Mouse (Mus musculus) kidney, embryonic 14.5 days (tissue): ENCODE measurements around the gene Hipk2. TPM values are rescaled to one million over a fixed set of nuclear protein-coding genes. Genes with fewer than 3 reads are reported as not detected.
A peak's percentile ranks its signal among the peaks of the same experiment; 100 is the strongest.

ENCODE experiments used
- ATAC-seq: fragments of 200-750 bp; cut with Nextera tagmentation; 2 replicates; pipeline ENCODE4 v1.8.0; 2017; ENCODE audit warnings: moderate number of reproducible peaks, mild to moderate bottlenecking, moderate TSS enrichment, moderate library complexity; ENCODE audit not compliant: low FRiP score, low TSS enrichment
- H3K27ac ChIP-seq: fragments of 300-500 bp; sonication (generic); 2 replicates; pipeline ENCODE4 v1.5.1; 2014; ENCODE audit warnings: low read depth, mild to moderate bottlenecking, low read length, moderate library complexity, mixed read lengths
- H3K27me3 ChIP-seq: fragments of 300-500 bp; sonication (generic); 2 replicates; pipeline ENCODE4 v1.6.1; 2014; ENCODE audit warnings: mild to moderate bottlenecking, low read length; ENCODE audit not compliant: control insufficient read depth, insufficient read depth
- H3K36me3 ChIP-seq: fragments of 300-500 bp; sonication (generic); 2 replicates; pipeline ENCODE4 v1.6.1; 2014; ENCODE audit warnings: low read length, mixed read lengths; ENCODE audit not compliant: control insufficient read depth, insufficient read depth
- H3K4me1 ChIP-seq: fragments of 300-500 bp; sonication (generic); 2 replicates; pipeline ENCODE4 v1.6.1; 2014; ENCODE audit warnings: low read length, mixed read lengths; ENCODE audit not compliant: control insufficient read depth, insufficient read depth
- H3K4me2 ChIP-seq: fragments of 300-500 bp; sonication (generic); replicated peaks from 2 replicates; pipeline ENCODE4 v1.6.1; 2014; ENCODE audit warnings: low read depth, mild to moderate bottlenecking, low read length
- H3K4me3 ChIP-seq: fragments of 300-500 bp; sonication (generic); 2 replicates; pipeline ENCODE4 v1.5.1; 2014; ENCODE audit warnings: mild to moderate bottlenecking, low read length
- H3K9ac ChIP-seq: fragments of 300-500 bp; sonication (generic); 2 replicates; pipeline ENCODE4 v1.6.1; 2014; ENCODE audit warnings: low read depth, mild to moderate bottlenecking, low read length, moderate library complexity
- H3K9me3 ChIP-seq: fragments of 300-500 bp; sonication (generic); 2 replicates; pipeline ENCODE4 v1.6.1; 2016; ENCODE audit warnings: low read length; ENCODE audit not compliant: control insufficient read depth
- WGBS: fragments of 180-500 bp; shearing (Covaris S2); extraction: QIAGEN DNeasy Blood & Tissue Kit; methylation state at CpG from one replicate; pipeline ENCODE4 v1.1.7; 2014; 5-methylcytosine and 5-hydroxymethylcytosine counted together
- polyA plus RNA-seq: library from polyadenylated mRNA; unstranded; fragments of >200 nt; fragmentation: Nextera tagmentation; extraction: Ambion mirVana; gene quantifications from 2 replicates; pipeline ENCODE4 v1.2.1, GENCODE M21; 2014

Gene Hipk2
- polyA plus RNA-seq, 1 experiment from 2014 or later, result 33.6 TPM

GRCm38 (mm10) chr6:38875258-38876070, 501 bp downstream of the Hipk2 start, which contains the start of gene Tbxas1:
TSS of gene Tbxas1 (plus strand) at chr6:38875404.
- peak; percentile 79 for ATAC-seq
- 1% methylated on average over 66 of the region's 77 CpGs for WGBS

GRCm38 (mm10) chr6:38874565-38875257, 1.3 kb downstream of the Hipk2 start:
- no peak for ATAC-seq
- H3K4me3 ChIP-seq, result peak overlapping the region; percentile 99
- H3K9me3 ChIP-seq, result no peaks in the 10 kb centered on the region
- peaks cover 22% of the 10 kb centered on the region for H3K4me1 ChIP-seq
- under 1% methylated on average over 23 of the region's 23 CpGs for WGBS
- H3K9ac ChIP-seq, result peak overlapping the region; percentile 99
- H3K27me3 ChIP-seq, result no peaks in the 10 kb centered on the region; the same call in 1 of the 2 replicates
- H3K36me3 ChIP-seq, result peaks cover 8% of the 10 kb centered on the region; the same call in 1 of the 2 replicates
- H3K4me2 ChIP-seq, result peak overlapping the region; percentile 69
- peak overlapping the region; percentile 93 for H3K27ac ChIP-seq

More at GRCm38 (mm10) chr6:38875258-38876070, 501 bp downstream of the Hipk2 start, which contains the start of gene Tbxas1:
- H3K9ac ChIP-seq, result peak within 1 kb of the TSS; percentile 99
- H3K9me3 ChIP-seq, result no peaks in the 10 kb centered on the region
- H3K27me3 ChIP-seq, result no peaks in the 10 kb centered on the region; the same call in 1 of the 2 replicates
- H3K4me1 ChIP-seq, result peaks cover 16% of the 10 kb centered on the region
- peak within 1 kb of the TSS; percentile 69 for H3K4me2 ChIP-seq
- H3K27ac ChIP-seq, result peak within 1 kb of the TSS; percentile 93
- peak within 1 kb of the TSS; percentile 99 for H3K4me3 ChIP-seq
- peaks cover 4% of the 10 kb centered on the region; the same call in 1 of the 2 replicates for H3K36me3 ChIP-seq

DNA sequence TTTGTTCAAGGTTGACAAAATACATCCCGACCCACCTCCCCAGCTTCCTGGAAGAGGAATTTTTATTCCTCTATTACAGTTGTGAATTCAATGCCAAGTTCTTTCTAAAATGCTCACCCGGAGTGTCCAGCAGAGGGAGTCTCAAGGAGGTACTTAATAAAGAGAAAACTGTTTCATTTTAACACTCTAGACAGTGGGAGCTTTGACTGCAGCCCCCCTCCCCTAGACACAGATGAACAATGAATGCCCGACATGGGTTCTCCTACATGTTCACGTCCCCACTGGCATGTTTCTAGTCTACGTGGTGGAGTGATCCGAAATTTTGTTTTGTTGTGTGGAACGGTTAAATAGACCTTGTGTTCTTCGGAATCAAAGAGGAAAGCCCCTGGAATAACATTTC, 1.9 kb downstream of the Hipk2 start:
- peak overlapping the region; percentile 99 for H3K9ac ChIP-seq
- peaks cover 8% of the 10 kb centered on the region; the same call in 1 of the 2 replicates for H3K36me3 ChIP-seq
- H3K4me2 ChIP-seq, result peak overlapping the region; percentile 69
- peaks cover 22% of the 10 kb centered on the region for H3K4me1 ChIP-seq
- H3K9me3 ChIP-seq, result no peaks in the 10 kb centered on the region
- peak overlapping the region; percentile 93; the same call in 1 of the 2 replicates for H3K27ac ChIP-seq
- H3K4me3 ChIP-seq, result peak overlapping the region; percentile 99
- 13% methylated on average over 8 of the region's 8 CpGs for WGBS
- no peaks in the 10 kb centered on the region; the same call in 1 of the 2 replicates for H3K27me3 ChIP-seq
- no peak for ATAC-seq

GRCm38 (mm10) chr6:38873316-38873715, 2.6 kb downstream of the Hipk2 start:
- H3K4me1 ChIP-seq, result peaks cover 22% of the 10 kb centered on the region
- peak overlapping the region; percentile 69 for H3K4me2 ChIP-seq
- 76% methylated on average over 1 of the region's 1 CpGs for WGBS
- no peaks in the 10 kb centered on the region for H3K9me3 ChIP-seq
- peak overlapping the region; percentile 99; the same call in 1 of the 2 replicates for H3K4me3 ChIP-seq
- no peak for ATAC-seq
- H3K36me3 ChIP-seq, result peaks cover 8% of the 10 kb centered on the region; the same call in 1 of the 2 replicates
- H3K9ac ChIP-seq, result peak overlapping the region; percentile 99
- H3K27ac ChIP-seq, result no peak overlapping the region
- H3K27me3 ChIP-seq, result no peaks in the 10 kb centered on the region

- H3K4me1 ChIP-seq, result peaks cover 24% of the 10 kb centered on the region; the same call in 1 of the 2 replicates
These were observed 4.9 kb downstream of the Hipk2 start for GRCm38 (mm10) chr6:38871051-38871450.

DNA sequence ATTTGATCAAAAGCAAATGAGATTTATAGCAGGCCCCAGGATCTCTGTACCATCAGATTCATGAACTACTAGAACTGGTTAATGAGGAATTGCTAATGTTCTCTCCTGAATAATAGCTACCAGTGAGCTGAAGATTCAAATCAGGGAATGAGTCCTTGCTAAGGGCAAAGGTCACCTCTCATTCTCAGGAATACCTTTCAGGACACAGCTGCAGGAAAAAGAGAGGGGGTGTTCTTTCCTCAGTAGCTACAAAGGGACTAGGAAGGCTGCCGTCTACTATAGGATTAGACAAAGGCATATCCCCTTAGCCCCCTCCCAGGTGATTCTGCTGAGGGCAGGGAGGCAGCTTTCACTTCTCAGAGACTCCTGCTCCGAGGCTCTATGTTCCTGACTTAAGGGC, 5.9 kb downstream of the Hipk2 start:
- H3K4me1 ChIP-seq, result peaks cover 32% of the 10 kb centered on the region; the same call in 1 of the 2 replicates
- H3K9me3 ChIP-seq, result no peaks in the 10 kb centered on the region
- H3K4me3 ChIP-seq, result no peak overlapping the region
- no peak overlapping the region for H3K4me2 ChIP-seq
- no peak overlapping the region for H3K9ac ChIP-seq
- H3K36me3 ChIP-seq, result peaks cover 8% of the 10 kb centered on the region; the same call in 1 of the 2 replicates
- WGBS, result 61% methylated on average over 2 of the region's 2 CpGs
- no peak for ATAC-seq
- no peaks in the 10 kb centered on the region for H3K27me3 ChIP-seq
- no peak overlapping the region; the same call in 1 of the 2 replicates for H3K27ac ChIP-seq

More at GRCm38 (mm10) chr6:38871051-38871450, 4.9 kb downstream of the Hipk2 start:
- ATAC-seq, result no peak
- Histone ChIP-seq H3K36me3 (peaks cover 8% of the 10 kb centered on the region; the same call in 1 of the 2 replicates), H3K4me2 (no peak overlapping the region), H3K27me3 (no peaks in the 10 kb centered on the region), H3K9me3 (no peaks in the 10 kb centered on the region), H3K9ac (no peak overlapping the region), H3K27ac (no peak overlapping the region), H3K4me3 (no peak overlapping the region)
- 50% methylated on average over 7 of the region's 7 CpGs for WGBS

DNA sequence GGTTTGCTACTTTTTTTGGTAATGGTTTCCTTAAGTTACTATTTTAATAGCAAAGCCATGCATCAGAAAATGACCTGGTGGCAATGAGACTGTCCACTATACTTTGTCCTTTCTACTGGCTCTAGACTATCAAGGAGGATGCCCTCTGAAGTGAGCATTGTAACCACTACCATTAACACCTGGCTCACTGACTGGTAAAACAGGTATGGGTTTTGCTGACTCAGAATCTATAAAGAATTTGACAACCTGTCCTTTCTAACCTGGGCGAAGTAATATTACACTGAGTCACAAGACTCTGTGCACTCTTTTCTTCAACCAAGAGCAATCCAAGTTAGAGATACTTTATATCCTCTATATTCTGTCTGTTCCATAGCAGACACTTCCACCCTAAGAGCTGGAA, 7.0 kb downstream of the Hipk2 start:
- WGBS, result 97% methylated on average over 1 of the region's 1 CpGs
- no peak overlapping the region for H3K4me3 ChIP-seq
- peaks cover 8% of the 10 kb centered on the region; the same call in 1 of the 2 replicates for H3K36me3 ChIP-seq
- H3K27ac ChIP-seq, result no peak overlapping the region
- no peaks in the 10 kb centered on the region for H3K27me3 ChIP-seq
- H3K9ac ChIP-seq, result no peak overlapping the region
- peaks cover 37% of the 10 kb centered on the region; the same call in 1 of the 2 replicates for H3K4me1 ChIP-seq
- no peak overlapping the region for H3K4me2 ChIP-seq
- H3K9me3 ChIP-seq, result no peaks in the 10 kb centered on the region
- no peak for ATAC-seq

DNA sequence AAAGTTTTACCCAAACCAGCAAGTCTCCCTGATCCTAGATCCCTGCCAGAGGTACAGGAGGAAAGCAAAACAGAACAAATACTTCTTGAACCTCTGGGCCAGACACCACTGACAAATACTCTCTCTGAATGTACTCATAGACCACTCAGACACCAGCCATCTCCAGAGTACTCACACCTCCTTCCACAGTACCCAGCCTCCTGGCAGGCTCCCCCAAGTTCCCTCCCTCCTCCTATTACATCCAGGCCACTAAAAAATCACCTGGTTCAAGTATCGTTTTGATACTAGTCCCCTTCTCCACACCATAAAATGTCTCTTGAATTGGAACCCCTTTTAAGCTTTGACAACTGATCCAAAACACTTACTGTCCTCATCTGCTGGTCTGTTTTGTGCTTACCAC, 8.7 kb downstream of the Hipk2 start:
- no peak for ATAC-seq
- no peak overlapping the region for H3K27ac ChIP-seq
- peaks cover 30% of the 10 kb centered on the region; the same call in 1 of the 2 replicates for H3K4me1 ChIP-seq
- WGBS, result 24% methylated on average over 1 of the region's 1 CpGs
- no peak overlapping the region for H3K4me2 ChIP-seq
- no peak overlapping the region for H3K4me3 ChIP-seq
- H3K9me3 ChIP-seq, result no peaks in the 10 kb centered on the region
- H3K36me3 ChIP-seq, result peaks cover 8% of the 10 kb centered on the region; the same call in 1 of the 2 replicates
- no peak overlapping the region for H3K9ac ChIP-seq
- no peaks in the 10 kb centered on the region for H3K27me3 ChIP-seq
